Mouse (Mus musculus): Measurements from ENCODE around the gene Cyb561. TPM values are rescaled to one million over a fixed set of nuclear protein-coding genes. Genes with fewer than 3 reads are reported as not detected.

Cyb561 gene
- polyA plus RNA-seq, 1 experiment from 2014 or later, result 21.6 TPM

Other genes starting within 250 kb of the Cyb561 start
- gene Ace, start 14.6 kb upstream of the Cyb561 start, polyA plus RNA-seq (2014; fragmentation: Nextera tagmentation; extraction: Ambion mirVana), result 1.00 and 1.3 TPM in 2 replicates
- gene Ace3, start 41.3 kb upstream of the Cyb561 start, polyA plus RNA-seq (2014; fragmentation: Nextera tagmentation; extraction: Ambion mirVana), result not detected in 2 replicates
- gene Kcnh6, start 54.8 kb upstream of the Cyb561 start, polyA plus RNA-seq (2014; fragmentation: Nextera tagmentation; extraction: Ambion mirVana), result 2.5 and 2.6 TPM in 2 replicates
- 56.0 and 62.8 TPM in 2 replicates for gene Dcaf7, start 83.5 kb upstream of the Cyb561 start, polyA plus RNA-seq (2014; fragmentation: Nextera tagmentation; extraction: Ambion mirVana)
- 7.8 and 8.2 TPM in 2 replicates for gene Taco1, start 112.7 kb upstream of the Cyb561 start, polyA plus RNA-seq (2014; fragmentation: Nextera tagmentation; extraction: Ambion mirVana)
- 30.4 and 31.9 TPM in 2 replicates for gene Map3k3, start 131.3 kb upstream of the Cyb561 start, polyA plus RNA-seq (2014; fragmentation: Nextera tagmentation; extraction: Ambion mirVana)
- gene Gm10840, start 207.5 kb upstream of the Cyb561 start, polyA plus RNA-seq (2014; fragmentation: Nextera tagmentation; extraction: Ambion mirVana), result not detected in 2 replicates
- gene Limd2, start 207.5 kb upstream of the Cyb561 start, polyA plus RNA-seq (2014; fragmentation: Nextera tagmentation; extraction: Ambion mirVana), result 169 and 216 TPM in 2 replicates
- gene Strada, start 248.8 kb upstream of the Cyb561 start, polyA plus RNA-seq (2014; fragmentation: Nextera tagmentation; extraction: Ambion mirVana), result 24.0 and 26.2 TPM in 2 replicates

Data from embryonic facial prominence, embryonic 14.5 days (tissue).